Mouse (Mus musculus) left cerebral cortex, adult 2 months (tissue): ENCODE results near the gene Slc24a1. TPM values are rescaled to one million over a fixed set of nuclear protein-coding genes. Genes with fewer than 3 reads are reported as not detected.

Experiments
- DNase-seq, 2 experiments: peaks; one replicate each; pipeline ENCODE4 v3.0.0; 2021 to 2022; ENCODE audit warnings: low spot score in 2 of 2, mixed read lengths in 1 of 2; ENCODE audit errors: extremely low spot score in 1 of 2
- H3K27ac ChIP-seq: fragments of 200-600 bp; 2 replicates; pipeline ENCODE4 v1.8.1; 2022
- H3K4me3 ChIP-seq: fragments of 200-600 bp; 2 replicates; pipeline ENCODE4 v1.8.1; 2022
- CTCF ChIP-seq: fragments of 200-600 bp; IDR thresholded peaks from 2 replicates; pipeline ENCODE4 v1.8.1; 2022; ENCODE audit warnings: antibody characterized with exemption, mild to moderate bottlenecking, moderate library complexity
- intact Hi-C: fragments of 180-260 bp; cut with DNase I; formaldehyde crosslinking; loops from one replicate; pipeline ENCODE4 v1.15.1; 2025
- total RNA-seq, 2 experiments: library from RNA; stranded (reverse); gene quantifications; 2 replicates each; pipeline ENCODE4 v1.2.3; 2021

The Slc24a1 gene
- total RNA-seq, 2 experiments from 2014 or later: 0.07 TPM; not detected in 1

GRCm38 (mm10) chr9:64934015-64934754 is 17.2 kb downstream of the Slc24a1 start:
- intact Hi-C loops: no loop called here
- no peak for DNase-seq
- H3K4me3 ChIP-seq: no peak overlapping the region
- TF ChIP-seq CTCF: no peak
- H3K27ac ChIP-seq: no peak overlapping the region

GRCm38 (mm10) chr9:64931751-64932610 is 19.4 kb downstream of the Slc24a1 start:
- no peak for TF ChIP-seq CTCF
- intact Hi-C loops: no loop called here
- DNase-seq: no peak
- no peak overlapping the region for H3K27ac ChIP-seq
- no peak overlapping the region for H3K4me3 ChIP-seq

- TF ChIP-seq CTCF: no peak
- Histone ChIP-seq H3K4me3 (no peak overlapping the region), H3K27ac (no peak overlapping the region)
- intact Hi-C loops: no loop called here
- no peak for DNase-seq
These were observed 21.2 kb downstream of the Slc24a1 start for GRCm38 (mm10) chr9:64930256-64930655.

GRCm38 (mm10) chr9:64926201-64926991 is 25.0 kb downstream of the Slc24a1 start:
- Histone ChIP-seq H3K4me3 (no peak overlapping the region), H3K27ac (peak overlapping the region; percentile 82)
- peak; percentile 55 to 77 for DNase-seq
- intact Hi-C loops: loop anchor here (5.0 kb wide), 1 partner anchor 399 kb away; no protein-coding TSS in a partner anchor
- TF ChIP-seq CTCF: no peak

- TF ChIP-seq CTCF: no peak
- DNase-seq: no peak
- intact Hi-C loops: loop anchor here (5.0 kb wide), 1 partner anchor 398 kb away; no protein-coding TSS in a partner anchor
- Histone ChIP-seq H3K4me3 (no peak overlapping the region), H3K27ac (peak overlapping the region; percentile 82)
These were observed 25.6 kb downstream of the Slc24a1 start for GRCm38 (mm10) chr9:64925771-64926170.

- no peak overlapping the region for H3K4me3 ChIP-seq
- TF ChIP-seq CTCF: no peak
- DNase-seq: no peak
- intact Hi-C loops: no loop called here
- H3K27ac ChIP-seq: no peak overlapping the region
These were observed 32.8 kb downstream of the Slc24a1 start for GRCm38 (mm10) chr9:64918560-64918959.

GRCm38 (mm10) chr9:64914629-64915028 is 36.8 kb downstream of the Slc24a1 start:
- DNase-seq: no peak
- Histone ChIP-seq H3K27ac (no peak overlapping the region), H3K4me3 (no peak overlapping the region)
- no peak for TF ChIP-seq CTCF
- intact Hi-C loops: no loop called here

GRCm38 (mm10) chr9:64913973-64914372 is 37.4 kb downstream of the Slc24a1 start:
- TF ChIP-seq CTCF: no peak
- Histone ChIP-seq H3K4me3 (no peak overlapping the region), H3K27ac (no peak overlapping the region)
- no peak for DNase-seq
- intact Hi-C loops: no loop called here

GRCm38 (mm10) chr9:64913406-64913805 is 38.0 kb downstream of the Slc24a1 start:
- no peak for TF ChIP-seq CTCF
- no peak overlapping the region for H3K4me3 ChIP-seq

GRCm38 (mm10) chr9:64907441-64907840 is 44.0 kb downstream of the Slc24a1 start:
- no peak for DNase-seq
- intact Hi-C loops: no loop called here

More at GRCm38 (mm10) chr9:64913406-64913805, 38.0 kb downstream of the Slc24a1 start:
- intact Hi-C loops: no loop called here
- no peak for DNase-seq
- H3K27ac ChIP-seq: no peak overlapping the region

GRCm38 (mm10) chr9:64904917-64905640 is 46.3 kb downstream of the Slc24a1 start:
- no peak overlapping the region for H3K27ac ChIP-seq
- TF ChIP-seq CTCF: no peak
- no peak overlapping the region for H3K4me3 ChIP-seq
- no peak for DNase-seq
- intact Hi-C loops: no loop called here

More at GRCm38 (mm10) chr9:64907441-64907840, 44.0 kb downstream of the Slc24a1 start:
- Histone ChIP-seq H3K27ac (no peak overlapping the region), H3K4me3 (no peak overlapping the region)
- no peak for TF ChIP-seq CTCF
